Mouse (Mus musculus) urinary bladder, postnatal 25 days (tissue): ENCODE results near the gene Snx14.
"Not testable (repeated sequence)": the region's sequence is repeated elsewhere in the genome, so short reads cannot be mapped to it uniquely, and the experiment has no call there.

Experiments
- DNase-seq: peaks from one replicate; pipeline ENCODE4 v3.0.0; 2022; ENCODE audit warnings: low spot score

Snx14 gene

DNA sequence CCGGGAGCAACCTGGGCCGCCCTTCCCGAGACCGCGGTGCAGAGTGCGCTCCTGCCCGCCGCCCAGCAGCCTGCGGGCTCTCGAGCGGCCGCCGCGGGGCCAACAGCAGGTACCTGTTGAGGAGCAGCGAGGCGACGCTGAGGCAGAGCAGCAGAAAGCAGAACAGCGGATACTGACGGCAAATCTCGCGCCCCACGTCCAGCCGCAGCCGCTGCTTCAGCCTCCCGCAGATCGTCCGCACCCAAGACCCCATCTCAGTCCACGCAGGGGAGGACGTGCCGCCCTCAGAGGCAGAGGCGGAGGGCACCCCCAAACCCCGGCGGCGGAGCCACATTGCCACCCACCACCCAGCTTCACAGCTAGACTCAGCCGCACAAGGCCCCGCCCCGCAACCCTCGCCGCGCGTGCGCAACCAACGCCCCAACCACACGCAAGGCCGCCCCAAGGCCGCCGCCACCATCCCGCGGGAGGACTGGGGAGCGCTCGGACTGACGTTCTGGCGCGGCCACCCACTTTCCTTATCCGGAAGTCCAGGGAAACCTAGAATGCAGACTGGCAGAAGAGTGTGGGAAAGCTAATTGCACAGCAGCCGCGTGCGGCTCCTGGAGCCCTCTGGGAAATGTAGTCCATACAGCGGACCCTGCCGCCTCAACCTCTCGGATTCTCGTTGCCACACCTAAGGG lies at the start of gene Snx14:
TSS of gene Snx14 (minus strand) at position 404 of the 683 bp plus-strand sequence.
- DNase-seq: peak; percentile 96

DNA sequence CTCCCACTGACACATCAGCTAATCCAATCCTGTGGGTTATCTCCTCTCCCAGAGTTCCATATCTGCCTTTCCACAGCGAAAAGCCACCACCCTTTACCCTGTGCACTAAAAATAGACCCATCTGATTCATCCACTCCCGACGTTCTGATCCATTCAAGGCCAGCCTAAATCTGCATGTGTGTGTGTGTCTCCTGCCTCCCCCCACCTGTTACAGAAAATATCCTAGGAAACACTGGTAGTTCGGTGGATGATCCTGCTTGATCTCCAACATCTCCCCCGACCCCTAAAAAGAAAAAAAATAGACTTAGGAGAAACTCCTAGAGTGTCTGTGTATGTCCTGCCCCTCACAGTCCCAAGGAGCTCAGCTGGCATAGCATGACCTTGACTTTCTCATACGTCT lies 45.8 kb upstream of the Snx14 start:
- DNase-seq: no peak

DNA sequence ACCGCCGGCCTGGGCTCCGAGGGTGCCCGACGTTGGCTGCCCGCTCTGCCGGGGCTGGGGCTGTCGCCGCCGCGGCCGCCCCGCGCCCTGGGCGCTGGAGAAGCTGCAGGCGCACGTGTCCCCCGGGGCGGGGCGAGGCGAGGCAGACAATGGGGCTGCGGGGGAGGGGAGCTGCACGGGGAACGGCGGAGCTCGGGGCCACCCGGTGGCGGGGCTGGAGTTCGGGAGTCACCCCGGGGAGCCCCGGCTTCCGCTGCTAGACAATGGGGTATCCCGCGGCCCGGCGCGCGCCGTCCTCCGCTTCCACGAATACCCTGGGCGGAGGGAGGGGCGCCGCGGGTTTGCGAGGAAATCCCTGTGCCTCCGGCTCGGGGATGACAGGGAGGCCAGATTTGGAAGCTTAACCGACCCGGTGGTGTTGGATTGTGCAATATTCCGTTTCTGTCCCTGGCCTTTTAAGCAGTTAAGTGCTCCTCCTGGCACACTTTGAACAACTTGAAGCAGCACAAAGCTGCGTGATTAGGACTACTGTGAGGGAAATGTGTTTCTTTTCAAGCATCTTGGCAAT lies 44.2 kb upstream of the Snx14 start:
- DNase-seq: peak; percentile 77

DNA sequence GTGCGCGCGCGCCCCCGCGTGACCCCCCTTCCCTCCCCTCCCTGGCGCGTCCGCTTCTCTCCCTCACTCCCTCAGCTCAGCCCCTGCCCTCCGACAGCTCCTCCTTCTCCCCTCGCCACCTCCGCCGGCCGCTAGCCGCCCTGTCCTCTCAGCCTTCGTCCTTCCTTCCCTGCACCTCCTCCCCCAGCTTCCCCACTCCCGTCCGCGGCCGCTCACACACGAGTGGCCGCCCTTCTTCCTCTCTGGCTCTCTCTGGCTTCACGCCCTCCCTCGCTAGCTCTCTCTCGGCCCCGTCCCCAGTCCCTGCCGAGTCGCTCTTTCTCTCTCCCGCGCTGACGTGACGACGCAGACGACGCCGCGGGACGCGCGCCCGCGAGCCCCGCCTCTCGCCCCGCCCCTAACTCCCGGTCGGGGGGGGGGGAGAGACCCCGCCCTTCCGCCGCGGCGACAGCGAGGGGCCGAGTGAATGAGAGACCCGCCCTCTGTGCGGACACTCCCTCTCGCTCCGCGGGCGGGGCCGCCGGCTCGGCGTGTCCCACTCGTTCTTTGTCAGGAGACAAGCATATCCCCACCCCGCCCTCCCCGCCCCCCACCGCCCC lies 43.6 kb upstream of the Snx14 start, which contains the start of gene Syncrip:
TSS of gene Syncrip (minus strand) at position 345 of the 599 bp plus-strand sequence.
- peak; percentile 90 for DNase-seq

DNA sequence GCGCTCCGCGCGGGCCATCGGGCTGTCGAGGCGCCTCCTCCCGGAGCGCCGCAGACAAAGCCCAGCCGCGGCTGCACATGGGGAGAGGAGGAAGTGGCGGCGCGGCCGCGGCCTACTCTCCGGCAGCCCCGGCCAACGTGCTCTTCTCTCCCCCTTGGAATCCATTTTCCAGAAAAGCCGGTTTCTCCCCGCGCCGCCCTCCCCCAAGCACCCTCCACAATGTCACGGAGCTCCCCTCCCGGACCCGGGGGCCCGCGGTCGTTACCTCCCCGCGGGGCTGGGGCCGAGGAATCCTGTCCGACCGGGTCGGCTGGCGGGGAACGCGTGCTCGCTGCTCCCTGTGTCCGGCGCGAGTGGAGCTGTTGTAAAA lies 43.0 kb upstream of the Snx14 start:
- peak; percentile 41 for DNase-seq

DNA sequence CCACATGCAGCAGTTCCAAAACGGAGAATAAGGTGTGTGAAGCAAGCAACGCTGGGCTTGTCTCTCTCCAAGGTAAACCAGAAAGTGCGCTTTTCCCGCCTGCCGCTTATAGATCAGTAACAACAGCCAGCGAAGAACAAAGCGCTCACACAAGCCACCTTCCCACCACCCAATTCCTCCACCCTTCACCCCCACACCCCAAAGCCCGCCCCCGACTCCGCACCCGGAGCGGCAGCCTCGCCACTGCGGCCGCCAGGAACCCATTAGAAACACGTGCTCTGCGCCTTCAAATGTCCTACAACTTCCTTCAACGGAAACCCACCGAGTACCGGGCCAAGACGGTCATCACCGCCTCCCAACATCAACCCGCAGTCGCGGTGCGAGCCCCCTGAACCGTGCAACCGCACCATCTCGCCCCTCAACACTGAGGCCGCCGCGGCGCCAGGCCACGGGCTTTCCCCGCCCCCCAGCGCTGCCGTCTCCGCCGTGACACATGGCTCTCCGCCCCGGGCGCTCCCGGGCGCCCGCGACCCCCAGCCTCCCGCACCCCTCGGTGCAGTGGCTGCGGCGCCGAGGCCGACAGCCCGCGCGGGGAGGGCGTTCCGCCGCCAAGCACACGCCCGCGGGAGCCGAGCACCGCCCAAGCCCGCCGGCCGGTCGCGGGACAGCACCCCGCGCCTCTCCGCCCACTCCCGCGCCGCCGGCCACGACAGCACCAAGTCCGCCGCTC lies 42.5 kb upstream of the Snx14 start:
- peak; percentile 47 for DNase-seq

DNA sequence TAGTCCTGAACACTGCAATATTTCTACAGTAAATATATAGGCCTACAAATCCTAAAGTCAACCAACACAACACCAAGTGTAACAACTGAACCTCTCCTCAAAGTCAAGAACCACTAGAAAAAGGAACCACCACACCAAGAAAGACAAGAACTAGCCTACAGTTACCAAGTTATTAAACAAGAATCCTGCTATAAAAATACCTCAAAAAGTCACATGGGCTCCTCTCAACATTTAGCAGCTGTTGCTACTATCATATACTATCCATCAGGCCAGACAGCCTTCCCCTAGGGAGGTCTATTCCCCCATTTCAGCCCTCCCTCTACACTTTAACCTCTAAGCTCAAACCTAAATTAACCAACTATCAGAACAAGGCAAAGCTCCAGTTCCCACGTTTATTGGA lies 41.4 kb upstream of the Snx14 start:
- DNase-seq: no peak

DNA sequence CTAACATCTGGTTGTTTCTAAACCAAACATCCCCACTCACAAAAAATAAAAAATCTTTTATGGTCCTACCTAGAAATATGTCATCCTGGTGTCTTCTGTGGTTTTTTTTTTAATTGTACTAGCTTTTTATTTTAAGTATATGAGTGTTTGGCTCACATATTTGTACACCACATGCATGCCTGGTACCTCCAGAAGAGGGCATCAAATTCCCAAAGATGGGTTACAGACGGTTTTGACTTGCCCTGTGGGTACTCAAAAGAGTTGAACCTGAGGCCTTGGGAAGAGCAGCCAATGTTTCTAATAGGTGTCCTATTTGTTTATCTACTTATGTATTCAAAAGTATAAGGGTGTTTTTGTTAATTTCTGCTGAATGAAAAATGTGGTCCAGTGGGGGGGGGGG lies 37.4 kb upstream of the Snx14 start:
- DNase-seq: no peak

DNA sequence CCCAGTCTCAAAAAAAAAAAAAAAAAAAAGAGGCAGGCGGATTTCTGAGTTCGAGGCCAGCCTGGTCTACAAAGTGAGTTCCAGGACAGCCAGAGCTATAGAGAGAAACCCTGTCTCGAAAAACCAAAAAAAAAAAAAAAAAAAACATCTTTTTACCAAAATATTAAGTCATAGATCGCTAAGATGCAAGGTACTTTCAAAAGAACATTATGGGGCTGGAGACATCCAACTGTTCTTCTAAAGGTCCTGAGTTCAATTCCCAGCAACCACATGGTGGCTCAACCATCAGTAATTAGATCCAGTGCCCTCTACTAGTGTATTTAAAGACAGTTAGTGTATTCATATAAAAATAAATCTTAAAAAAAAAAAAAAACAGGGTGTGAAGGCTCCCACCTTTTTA lies 22.3 kb upstream of the Snx14 start:
- not testable (repeated sequence) for DNase-seq

DNA sequence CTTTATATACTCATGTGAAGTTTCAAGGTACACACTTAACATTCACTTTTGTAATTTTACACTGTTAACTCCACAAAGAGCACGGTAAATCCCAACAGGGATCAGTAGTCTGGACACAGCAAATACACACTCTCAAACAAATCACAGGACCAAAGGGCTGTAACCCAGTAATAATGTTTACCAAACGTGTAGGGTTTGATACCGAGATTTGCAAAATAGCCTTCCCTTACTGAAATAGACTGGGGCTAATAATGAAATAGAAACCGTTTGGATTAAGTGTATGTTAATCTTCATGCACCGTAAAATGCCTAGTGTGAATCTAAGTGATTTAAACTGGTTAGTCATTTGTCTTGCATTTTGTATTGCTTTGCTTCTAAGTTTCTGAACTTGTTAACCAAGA lies 1.2 kb upstream of the Snx14 start:
- no peak for DNase-seq

DNA sequence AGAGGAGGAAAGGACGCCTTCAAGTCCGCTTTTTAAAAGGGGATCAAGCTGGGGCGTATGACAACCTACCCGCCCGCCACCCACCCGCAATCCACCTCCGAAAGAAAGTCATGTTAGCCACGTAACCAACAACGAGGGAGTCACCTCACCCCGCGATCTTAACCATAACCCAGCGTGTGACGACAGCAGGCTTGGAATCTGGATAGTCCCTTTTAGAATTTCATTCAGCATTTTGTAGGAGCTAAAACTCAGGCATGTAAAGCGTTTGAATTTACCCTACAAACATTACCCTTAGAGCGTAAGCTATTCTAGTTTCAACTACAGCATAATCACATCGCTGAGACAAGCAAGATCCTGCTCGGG lies 461 bp upstream of the Snx14 start:
- DNase-seq: no peak

DNA sequence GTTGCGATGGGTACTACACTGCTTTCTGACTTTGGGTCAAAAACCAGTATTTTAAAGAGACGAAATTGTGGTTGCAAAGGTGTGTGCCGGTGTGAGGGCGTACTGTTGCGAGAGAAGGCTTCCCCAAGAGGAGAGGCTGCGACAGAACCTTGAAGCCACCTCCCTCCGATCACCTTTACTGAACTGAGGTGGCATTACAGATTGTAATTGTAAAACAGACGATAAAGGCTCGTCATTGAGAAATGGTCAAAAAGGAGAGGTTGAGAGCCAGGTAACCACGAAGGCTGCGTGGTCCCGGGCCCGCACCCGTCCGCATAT lies 562 bp downstream of the Snx14 start:
- no peak for DNase-seq

DNA sequence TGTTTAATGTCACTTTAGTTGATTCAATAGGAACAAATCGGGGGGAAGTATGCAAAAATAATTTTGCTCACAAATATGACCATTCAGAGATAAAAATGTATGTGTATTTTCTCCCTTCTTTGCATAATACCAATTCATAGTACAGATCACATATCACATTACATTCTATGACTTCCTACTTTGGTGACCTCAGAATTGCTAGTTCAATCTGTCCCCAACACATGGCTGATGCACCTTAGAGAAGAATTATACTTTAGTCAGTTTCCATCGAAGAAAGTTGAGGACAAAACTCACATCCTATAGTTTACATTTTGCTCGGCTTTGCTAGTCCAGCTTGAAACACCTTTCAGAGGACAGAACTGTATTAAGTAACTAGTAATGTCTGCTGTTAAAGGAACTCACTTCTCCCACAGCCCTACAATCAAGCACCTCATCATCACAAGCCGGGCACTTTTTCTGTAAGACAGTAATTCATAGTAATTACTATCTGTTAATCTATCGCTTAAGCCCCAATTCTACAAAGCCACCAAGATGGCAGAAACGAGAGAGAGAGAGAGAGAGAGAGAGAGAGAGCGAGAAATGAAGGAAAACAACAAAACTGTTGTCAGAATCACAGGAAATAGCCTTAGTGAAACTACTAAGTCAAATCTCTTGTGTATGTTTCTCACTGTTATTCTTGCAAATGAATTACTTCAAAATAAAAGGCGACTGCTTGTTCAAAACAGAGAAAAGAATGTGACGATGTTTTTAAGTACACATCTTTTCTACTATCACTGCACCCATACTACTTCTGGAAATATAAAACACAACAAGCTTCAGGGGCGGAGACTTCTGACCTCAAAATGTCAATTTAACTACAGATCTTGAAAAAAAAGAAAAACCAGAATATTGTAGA lies 1.2 kb downstream of the Snx14 start:
- no peak for DNase-seq

DNA sequence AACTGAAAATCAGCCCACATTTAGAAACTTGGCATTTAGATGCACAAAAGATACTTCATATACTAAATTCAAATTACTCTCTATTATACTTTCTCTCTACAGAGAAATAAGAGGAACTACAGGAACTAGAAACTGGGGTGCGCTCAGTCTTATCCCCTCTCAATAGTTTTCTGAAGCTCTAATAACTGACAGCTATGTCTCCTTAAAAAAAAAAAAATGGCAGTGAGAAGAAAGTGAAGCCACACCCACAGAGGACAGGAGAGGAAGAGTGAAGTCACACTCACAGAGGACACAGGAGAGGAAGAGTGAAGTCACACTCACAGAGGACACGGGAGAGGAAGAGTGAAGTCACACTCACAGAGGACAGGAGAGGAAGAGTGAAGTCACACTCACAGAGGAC lies 14.4 kb downstream of the Snx14 start:
- DNase-seq: no peak

DNA sequence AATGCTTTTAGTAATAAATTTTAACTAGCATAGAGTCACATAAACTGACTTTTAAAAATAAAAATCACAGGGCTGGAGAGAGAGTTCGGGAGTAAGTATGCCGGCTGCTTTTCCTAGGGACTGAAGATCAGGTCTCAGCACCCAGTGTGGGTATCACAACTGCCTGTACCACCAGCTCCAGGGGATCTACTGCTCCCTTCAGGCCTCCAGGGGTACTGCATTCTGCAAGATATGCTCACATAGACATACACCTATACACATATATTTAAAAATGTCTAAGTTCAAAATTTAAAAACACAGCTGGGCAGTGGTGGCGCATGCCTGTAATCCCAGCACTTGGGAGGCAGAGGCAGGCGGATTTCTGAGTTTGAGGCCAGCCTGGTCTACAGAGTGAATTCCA lies 16.3 kb downstream of the Snx14 start:
- DNase-seq: no peak

DNA sequence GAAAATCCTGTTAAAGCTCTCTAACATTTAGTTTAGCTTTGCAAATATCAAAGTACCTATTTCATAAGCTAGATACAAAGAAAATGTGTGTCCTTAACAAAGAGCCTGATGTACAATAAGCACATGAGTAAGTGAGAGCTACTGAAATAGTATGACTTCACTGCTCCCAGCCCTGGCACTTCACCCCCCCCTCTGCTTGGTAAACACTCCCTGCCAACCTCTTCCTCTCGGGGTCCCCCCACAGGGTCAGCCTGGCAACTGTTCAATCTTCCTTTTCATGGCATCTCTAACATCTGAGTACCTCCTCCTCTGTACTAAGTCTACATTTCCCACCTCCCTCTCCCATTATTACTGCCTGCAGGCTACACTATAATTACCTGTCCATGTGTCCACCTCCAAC lies 22.0 kb downstream of the Snx14 start:
- DNase-seq: no peak

DNA sequence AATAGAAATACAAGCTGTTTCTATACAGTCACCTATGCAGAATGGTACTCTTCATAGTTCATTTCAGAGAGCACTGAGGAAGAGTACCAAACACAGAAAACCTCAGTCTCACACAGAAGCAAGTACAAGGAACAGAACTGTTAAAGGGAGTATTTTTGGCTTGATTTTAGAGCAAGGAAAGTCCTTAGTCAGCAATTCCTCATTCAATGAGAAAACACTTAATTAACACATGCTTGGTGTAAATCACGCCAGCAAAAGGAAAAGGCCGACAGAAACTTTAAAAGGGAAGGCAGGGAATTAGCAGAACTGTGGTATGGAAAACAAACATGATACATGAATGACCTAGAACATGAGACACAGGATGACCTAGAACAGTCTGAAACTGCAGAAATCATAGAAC lies 28.8 kb downstream of the Snx14 start:
- DNase-seq: no peak

DNA sequence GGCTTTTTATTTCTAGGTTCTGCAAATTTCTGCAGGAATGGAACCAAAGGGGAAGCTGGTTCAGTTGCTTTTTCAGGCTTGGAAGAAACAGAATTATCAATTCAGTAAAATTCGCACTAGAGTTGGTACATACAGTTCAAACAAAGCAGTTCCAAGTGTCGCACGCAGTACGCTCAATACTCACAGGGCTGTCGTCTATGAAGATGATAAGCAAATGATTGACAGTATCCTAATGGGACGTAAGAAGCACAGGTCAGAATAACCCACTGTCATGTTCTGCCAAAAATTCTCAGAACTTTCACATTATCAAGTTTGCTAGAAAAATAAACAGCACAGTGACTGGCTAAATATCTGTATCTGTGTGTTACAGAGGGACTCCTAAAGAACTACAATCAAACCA lies 34.2 kb downstream of the Snx14 start:
- no peak for DNase-seq

DNA sequence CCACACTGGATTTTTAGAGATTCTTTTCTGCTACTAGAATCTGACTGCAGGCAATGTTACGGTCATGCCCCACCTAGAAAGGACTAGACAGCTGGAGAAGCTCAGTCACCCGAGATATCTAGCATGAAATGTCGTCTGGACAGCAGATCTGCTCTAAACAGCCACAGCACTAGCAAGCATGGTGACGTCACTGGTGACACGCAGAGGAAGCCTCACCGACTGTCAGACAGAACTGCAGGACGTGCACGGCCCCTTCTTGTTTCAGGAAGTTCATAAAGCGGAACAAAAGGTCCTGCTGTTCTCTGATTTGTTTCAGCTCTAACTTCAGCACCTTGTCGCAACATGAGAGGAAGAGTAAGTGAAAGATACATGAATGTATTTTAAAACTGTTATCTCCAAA lies 34.7 kb downstream of the Snx14 start:
- no peak for DNase-seq

DNA sequence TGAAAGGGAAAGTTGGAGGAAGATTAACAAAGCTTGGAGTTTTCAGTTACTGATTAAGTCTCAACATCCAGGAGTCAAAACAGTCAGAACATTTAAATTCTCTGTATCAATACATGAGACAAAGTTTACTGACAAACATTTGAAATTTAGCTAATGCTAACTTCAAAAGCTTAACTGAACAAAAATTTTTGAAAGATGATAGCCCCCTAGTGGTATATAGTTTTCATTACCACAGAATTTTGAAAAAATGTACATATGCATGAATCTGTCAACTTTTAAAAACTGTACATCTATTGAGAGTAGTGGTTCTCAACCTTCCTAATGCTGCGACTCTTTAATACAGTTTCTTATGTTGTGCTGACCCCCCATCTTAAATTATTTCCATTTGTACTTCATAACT lies 40.3 kb downstream of the Snx14 start:
- no peak for DNase-seq

DNA sequence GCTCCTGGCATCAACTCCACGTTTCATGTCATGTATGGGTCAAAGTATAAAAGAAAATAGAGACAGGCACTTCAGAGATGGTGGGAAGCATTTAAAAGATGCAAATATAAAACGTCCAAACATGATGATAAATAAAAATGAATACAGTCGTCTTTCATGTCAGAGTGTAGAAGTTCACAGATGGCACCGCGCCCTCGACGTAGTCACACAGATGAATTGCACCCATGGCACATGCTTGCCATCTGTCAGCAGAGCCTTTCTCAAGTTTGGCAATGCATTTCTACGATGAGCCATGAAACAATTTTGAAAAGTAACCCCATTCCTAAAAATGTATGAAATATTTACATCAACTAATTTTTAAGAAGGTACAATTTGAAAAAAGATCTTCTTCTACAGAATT lies 43.9 kb downstream of the Snx14 start:
- no peak for DNase-seq

DNA sequence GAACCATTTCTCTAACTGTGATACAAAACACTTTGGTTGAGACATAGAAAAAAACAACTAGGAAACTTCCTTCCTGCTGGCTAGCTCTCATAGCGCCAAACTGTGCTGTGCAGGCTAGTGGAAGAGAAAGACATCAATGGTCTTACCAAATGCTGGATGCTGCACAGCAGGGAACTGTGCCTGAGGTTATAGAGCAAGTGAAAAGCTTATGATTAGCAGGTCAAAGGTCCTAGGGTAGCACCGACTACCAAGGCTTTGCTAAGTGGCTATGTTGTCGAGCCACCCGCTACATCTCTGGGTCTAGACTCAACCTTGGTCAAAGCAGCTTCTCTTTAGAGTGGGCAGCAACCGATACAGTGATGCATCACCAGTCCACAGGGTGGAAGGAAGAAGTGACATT lies 49.9 kb downstream of the Snx14 start:
- DNase-seq: no peak
